Mouse (Mus musculus) erythroblast, embryonic 14.5 days (primary cell): ENCODE data around the gene Acvr1.

ENCODE experiments used
- GATA1 ChIP-seq: IDR thresholded peaks from 2 replicates; pipeline ENCODE4 v1.6.1; 2012; ENCODE audit warnings: low read length, inconsistent platforms, mixed read lengths
- TAL1 ChIP-seq: IDR thresholded peaks from 3 replicates; pipeline ENCODE4 v1.6.1; 2012; ENCODE audit warnings: low read length, inconsistent platforms, mixed read lengths

DNA sequence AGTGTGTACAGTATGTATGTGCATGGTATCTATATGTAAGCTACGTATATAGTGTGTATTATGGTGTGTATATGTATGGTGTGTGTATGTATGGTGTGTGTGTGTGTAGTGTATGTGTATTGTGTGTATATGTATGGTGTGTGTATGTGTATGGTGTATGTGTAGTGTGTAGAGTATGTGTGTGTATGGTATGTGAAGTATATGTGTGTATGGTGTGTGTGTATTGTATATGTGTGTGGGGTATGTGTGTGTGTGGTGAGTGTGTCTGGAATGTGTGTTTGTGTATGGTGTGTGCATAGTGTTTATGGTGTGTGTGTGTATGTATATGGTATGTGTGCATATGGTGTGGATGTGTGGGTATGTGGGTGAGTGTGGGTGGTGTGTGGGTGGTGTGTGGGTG lies 23.1 kb upstream of the Acvr1 start:
- TF ChIP-seq TAL1 (no peak), GATA1 (no peak)
